Mouse (Mus musculus) forebrain, embryonic 11.5 days (tissue): ENCODE results near the gene Ndufa8. TPM values are rescaled to one million over a fixed set of nuclear protein-coding genes. Genes with fewer than 3 reads are reported as not detected.
A peak's percentile ranks its signal among the peaks of the same experiment; 100 is the strongest.

Source experiments
- ATAC-seq: fragments of 200-750 bp; cut with Nextera tagmentation; replicated peaks from 2 replicates; pipeline ENCODE4 v1.8.0; 2017; ENCODE audit warnings: moderate TSS enrichment; ENCODE audit not compliant: low FRiP score
- DNase-seq: peaks from one replicate; pipeline ENCODE4 v3.0.0-alpha.2; 2017; ENCODE audit warnings: low spot score
- H3K27ac ChIP-seq: fragments of 300-500 bp; sonication (generic); 2 replicates; pipeline ENCODE4 v1.5.1; 2014; ENCODE audit warnings: low read depth, low read length
- H3K27me3 ChIP-seq: fragments of 300-500 bp; sonication (generic); 2 replicates; pipeline ENCODE4 v1.6.1; 2014; ENCODE audit warnings: mild to moderate bottlenecking, low read length, mixed read lengths; ENCODE audit not compliant: control insufficient read depth, insufficient read depth
- H3K36me3 ChIP-seq: fragments of 300-500 bp; sonication (generic); 2 replicates; pipeline ENCODE4 v1.6.1; 2014; ENCODE audit warnings: mild to moderate bottlenecking, low read length, moderate library complexity, mixed read lengths; ENCODE audit not compliant: control insufficient read depth, insufficient read depth
- H3K4me1 ChIP-seq: fragments of 300-500 bp; sonication (generic); replicated peaks from 2 replicates; pipeline ENCODE4 v1.6.1; 2014; ENCODE audit warnings: low read length, mixed read lengths; ENCODE audit not compliant: control insufficient read depth, insufficient read depth
- H3K4me2 ChIP-seq: fragments of 300-500 bp; sonication (generic); 2 replicates; pipeline ENCODE4 v1.6.1; 2014; ENCODE audit warnings: low read depth, mild to moderate bottlenecking, low read length, moderate library complexity, mixed read lengths; ENCODE audit not compliant: severe bottlenecking
- H3K4me3 ChIP-seq: fragments of 300-500 bp; sonication (generic); 2 replicates; pipeline ENCODE4 v1.5.1; 2014; ENCODE audit warnings: low read depth, low read length
- H3K9ac ChIP-seq: fragments of 300-500 bp; sonication (generic); 2 replicates; pipeline ENCODE4 v1.6.1; 2014; ENCODE audit warnings: low read length
- H3K9me3 ChIP-seq: fragments of 300-500 bp; sonication (generic); 2 replicates; pipeline ENCODE4 v1.6.1; 2016; ENCODE audit warnings: low read length, mixed read lengths; ENCODE audit not compliant: control insufficient read depth
- WGBS: fragments of 180-500 bp; shearing (Covaris S2); extraction: QIAGEN DNeasy Blood & Tissue Kit; methylation state at CpG from one replicate; pipeline ENCODE4 v1.1.7; 2014; 5-methylcytosine and 5-hydroxymethylcytosine counted together
- polyA plus RNA-seq: library from polyadenylated mRNA; unstranded; fragments of >200 nt; fragmentation: Nextera tagmentation; extraction: Ambion mirVana; gene quantifications from 2 replicates; pipeline ENCODE4 v1.2.1, GENCODE M21; 2014

Gene Ndufa8
- polyA plus RNA-seq, 1 experiment from 2014 or later = 177 TPM

DNA sequence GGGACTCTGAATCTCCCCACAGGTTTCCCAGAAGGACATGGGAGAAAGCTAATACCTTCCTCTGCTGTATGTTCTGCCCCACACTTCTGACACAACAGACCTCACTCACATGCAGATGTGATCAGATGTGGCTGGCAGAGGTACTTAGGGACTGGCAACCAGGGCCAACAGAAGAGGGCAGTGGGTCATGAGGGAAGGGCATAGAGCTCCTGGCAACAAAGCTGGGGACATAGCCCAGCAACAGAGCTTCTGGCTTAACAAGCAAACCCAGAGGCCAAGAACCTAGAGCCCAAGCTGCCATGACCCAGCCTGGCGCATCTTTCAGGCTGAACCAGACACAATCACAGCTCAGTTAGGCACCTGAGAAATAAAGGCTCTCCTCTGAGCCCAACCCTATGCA lies 35.8 kb upstream of the Ndufa8 start:
- Histone ChIP-seq H3K9me3 (no peaks in the 10 kb centered on the region), H3K27me3 (peaks cover 15% of the 10 kb centered on the region), H3K4me3 (no peak overlapping the region), H3K36me3 (no peaks in the 10 kb centered on the region), H3K27ac (no peak overlapping the region), H3K9ac (no peak overlapping the region), H3K4me1 (no peaks in the 10 kb centered on the region), H3K4me2 (no peak overlapping the region)
- no peak for DNase-seq
- WGBS = 94% methylated on average over 1 of the region's 1 CpGs
- ATAC-seq = no peak

DNA sequence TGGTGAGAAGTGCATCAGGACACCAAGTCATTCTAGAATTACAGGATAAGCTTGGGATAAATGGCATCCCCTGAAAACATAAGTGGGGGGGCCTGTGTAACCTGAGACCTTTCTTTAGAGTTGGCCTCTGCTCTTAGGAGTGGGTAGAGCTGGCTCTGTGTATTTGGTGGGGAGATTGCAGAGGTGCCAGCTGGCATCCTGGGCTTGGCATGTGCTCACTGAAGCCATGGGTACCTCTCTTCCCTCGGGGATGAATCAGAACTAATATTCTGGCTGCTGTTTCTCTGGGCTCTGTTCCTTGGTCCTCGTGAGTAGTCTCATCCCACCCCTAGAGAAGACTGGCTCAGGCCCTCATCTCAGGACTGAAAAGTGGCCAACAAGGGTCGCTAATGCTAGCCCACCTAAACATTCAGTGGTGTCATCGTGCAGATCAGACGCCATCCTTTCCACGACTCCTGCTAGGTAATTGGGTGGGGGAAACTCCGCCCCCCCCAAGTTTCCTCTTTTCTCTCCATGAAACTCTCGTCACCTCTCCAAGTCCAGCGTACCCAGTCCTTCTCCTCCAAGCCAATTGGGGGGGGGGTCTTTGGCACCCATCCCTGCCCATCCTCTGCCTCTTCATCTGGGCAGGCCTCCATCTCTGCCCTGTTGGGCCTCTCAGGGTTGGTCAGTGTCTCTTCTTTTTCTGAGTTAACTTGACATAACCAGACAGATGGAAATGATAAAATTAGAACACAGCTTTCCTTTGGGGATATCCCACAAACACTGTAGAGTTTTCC lies 33.8 kb upstream of the Ndufa8 start:
- H3K4me2 ChIP-seq = no peak overlapping the region
- H3K27me3 ChIP-seq = peaks cover 5% of the 10 kb centered on the region
- no peaks in the 10 kb centered on the region for H3K4me1 ChIP-seq
- no peak overlapping the region for H3K4me3 ChIP-seq
- no peaks in the 10 kb centered on the region for H3K9me3 ChIP-seq
- no peak overlapping the region for H3K9ac ChIP-seq
- DNase-seq (no peak), ATAC-seq (no peak)
- no peaks in the 10 kb centered on the region for H3K36me3 ChIP-seq
- 80% methylated on average over 9 of the region's 9 CpGs for WGBS
- H3K27ac ChIP-seq = no peak overlapping the region

DNA sequence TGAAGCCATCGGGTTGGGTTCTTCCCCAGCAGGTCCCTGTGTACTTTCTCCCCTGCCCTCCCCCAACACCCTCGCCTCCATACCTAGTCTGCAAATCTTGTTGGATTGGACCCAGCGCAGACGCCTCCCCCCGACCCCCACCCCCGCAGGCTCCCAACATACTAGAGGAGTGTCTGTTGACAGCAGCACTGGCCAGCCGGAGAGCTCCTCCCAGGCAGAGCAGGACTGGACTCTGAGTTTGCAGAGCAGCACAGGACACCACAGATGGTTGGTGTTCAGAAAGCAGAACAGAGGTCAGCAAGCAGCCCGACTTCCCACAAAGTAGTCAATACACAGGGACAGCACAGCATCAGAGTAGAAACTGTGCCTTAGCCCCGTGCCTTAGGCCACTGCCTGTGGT lies 32.2 kb upstream of the Ndufa8 start:
- H3K9ac ChIP-seq = no peak overlapping the region
- H3K4me1 ChIP-seq = peaks cover 2% of the 10 kb centered on the region; the same call in 1 of the 2 replicates
- no peaks in the 10 kb centered on the region for H3K9me3 ChIP-seq
- ATAC-seq (no peak), DNase-seq (no peak)
- no peak overlapping the region for H3K27ac ChIP-seq
- no peak overlapping the region for H3K4me2 ChIP-seq
- peaks cover 2% of the 10 kb centered on the region; the same call in 1 of the 2 replicates for H3K27me3 ChIP-seq
- WGBS = 37% methylated on average over 9 of the region's 9 CpGs
- no peaks in the 10 kb centered on the region for H3K36me3 ChIP-seq
- H3K4me3 ChIP-seq = no peak overlapping the region

DNA sequence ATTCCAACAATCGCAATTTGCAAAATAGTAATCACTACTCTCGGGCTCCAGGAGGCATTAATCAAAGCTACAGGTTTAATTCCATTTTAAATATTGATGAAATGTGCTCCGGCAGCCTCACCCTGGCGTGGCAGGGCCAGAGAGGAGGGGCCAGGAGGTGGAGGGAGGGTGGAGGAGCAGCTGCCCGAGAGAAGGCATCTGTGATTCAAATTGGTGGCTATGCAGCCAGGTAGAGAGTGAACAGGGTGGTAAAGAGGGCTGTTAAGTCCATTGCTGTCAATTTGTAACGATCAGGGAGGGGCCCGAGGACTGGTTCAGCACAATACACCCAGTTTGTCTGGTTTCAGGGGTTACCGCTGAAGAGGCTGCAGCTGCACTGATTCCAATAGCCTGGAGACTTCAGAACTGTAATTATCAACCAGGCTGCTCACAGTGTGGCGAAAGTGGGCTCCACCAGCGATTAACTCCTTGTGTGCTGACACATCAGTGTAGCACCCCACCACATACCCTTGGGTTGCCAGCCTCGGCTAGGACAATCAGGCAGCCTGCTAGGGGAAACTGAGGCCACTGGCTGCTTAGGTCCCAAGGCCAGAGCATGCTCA lies 28.1 kb upstream of the Ndufa8 start:
- 21% methylated on average over 11 of the region's 11 CpGs for WGBS
- no peak overlapping the region for H3K9ac ChIP-seq

DNA sequence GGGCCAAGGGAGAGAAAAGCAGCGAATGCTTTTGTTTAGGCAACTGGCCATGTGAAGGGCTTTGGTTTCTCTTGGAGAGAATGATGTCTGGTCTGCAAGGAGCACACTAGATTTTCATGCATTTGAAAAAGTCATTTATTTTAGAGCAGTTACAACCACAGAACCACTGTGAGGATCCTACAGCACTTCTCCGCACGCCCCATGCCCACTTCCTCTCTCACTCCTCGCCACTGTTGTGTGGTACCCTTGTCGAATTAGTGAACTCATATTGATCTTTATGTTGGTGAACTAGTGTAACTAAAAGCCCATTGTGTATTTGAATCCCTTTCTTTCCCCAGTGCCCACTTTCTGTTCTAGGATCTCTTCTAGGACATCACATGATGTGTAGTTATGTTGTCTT lies 26.0 kb upstream of the Ndufa8 start:
- no peaks in the 10 kb centered on the region for H3K9me3 ChIP-seq

More for the DNA sequence above, 28.1 kb upstream of the Ndufa8 start:
- Histone ChIP-seq H3K4me3 (no peak overlapping the region), H3K4me2 (no peak overlapping the region), H3K9me3 (no peaks in the 10 kb centered on the region), H3K4me1 (peaks cover 2% of the 10 kb centered on the region; the same call in 1 of the 2 replicates), H3K36me3 (no peaks in the 10 kb centered on the region), H3K27me3 (no peaks in the 10 kb centered on the region), H3K27ac (no peak overlapping the region)
- DNase-seq = no peak
- peak; percentile 73 for ATAC-seq

DNA sequence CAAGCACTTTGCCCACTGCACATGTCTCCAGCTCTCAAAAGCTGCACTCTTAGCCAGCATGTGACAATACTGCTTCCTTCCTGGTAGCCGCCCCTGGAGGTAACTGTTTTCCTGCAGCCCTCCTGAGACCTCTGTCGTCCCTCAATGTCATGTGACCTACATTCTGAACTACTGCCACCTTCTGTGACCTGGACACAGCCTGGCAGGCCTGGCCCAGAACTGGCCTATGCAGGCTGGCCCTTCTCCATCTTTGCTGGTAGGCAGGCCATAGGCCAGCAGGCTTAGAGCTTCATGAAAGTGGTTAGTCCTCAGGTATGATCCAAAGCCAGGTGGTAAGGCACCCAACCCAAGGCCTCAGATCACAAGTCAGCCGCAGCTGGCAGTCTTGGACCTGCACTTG lies 24.6 kb upstream of the Ndufa8 start:
- Histone ChIP-seq H3K36me3 (no peaks in the 10 kb centered on the region), H3K9me3 (no peaks in the 10 kb centered on the region), H3K4me2 (no peak overlapping the region), H3K27ac (no peak overlapping the region), H3K27me3 (no peaks in the 10 kb centered on the region), H3K9ac (no peak overlapping the region), H3K4me1 (peaks cover 2% of the 10 kb centered on the region; the same call in 1 of the 2 replicates), H3K4me3 (no peak overlapping the region)
- ATAC-seq (no peak), DNase-seq (no peak)
- whole genome bisulfite sequencing = 59% methylated on average over 3 of the region's 3 CpGs

More for the DNA sequence above, 26.0 kb upstream of the Ndufa8 start:
- no peak overlapping the region for H3K9ac ChIP-seq
- no peaks in the 10 kb centered on the region for H3K27me3 ChIP-seq
- DNase-seq (no peak), ATAC-seq (no peak)
- no peaks in the 10 kb centered on the region for H3K36me3 ChIP-seq
- 84% methylated on average over 5 of the region's 5 CpGs for WGBS
- H3K4me3 ChIP-seq = no peak overlapping the region
- H3K4me1 ChIP-seq = peaks cover 2% of the 10 kb centered on the region; the same call in 1 of the 2 replicates
- H3K4me2 ChIP-seq = no peak overlapping the region
- no peak overlapping the region for H3K27ac ChIP-seq

DNA sequence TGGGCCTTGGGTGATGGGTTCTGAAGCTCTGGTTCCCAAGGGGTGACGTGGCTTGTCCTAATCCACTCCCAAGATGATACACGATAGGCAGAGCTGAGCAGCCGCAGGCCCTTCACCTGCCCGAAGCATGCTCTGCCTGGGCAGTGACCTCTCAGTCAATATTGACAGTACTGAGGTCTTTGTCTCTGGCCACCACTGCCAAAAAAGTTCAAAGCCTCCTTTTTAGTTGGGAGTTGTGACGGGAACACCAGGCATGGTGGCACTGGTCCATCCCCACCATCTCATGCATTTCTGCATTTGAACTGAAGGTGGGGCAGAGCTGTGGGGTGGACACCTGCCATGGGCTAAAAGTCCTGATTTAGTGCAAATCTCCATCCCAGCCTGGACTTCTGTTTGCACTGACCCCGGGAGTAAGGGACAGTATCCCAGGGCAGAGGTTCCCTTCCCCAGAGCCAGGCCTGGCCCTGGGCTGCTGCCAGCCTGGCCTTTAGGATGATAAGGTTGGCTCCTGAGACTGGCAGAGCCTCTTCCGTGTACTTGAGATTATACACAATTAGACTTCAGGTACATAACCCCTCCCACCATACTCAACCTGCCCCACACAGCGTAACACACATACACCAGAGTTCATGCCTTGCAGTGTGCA lies 22.6 kb upstream of the Ndufa8 start:
- 83% methylated on average over 8 of the region's 8 CpGs for WGBS
- no peaks in the 10 kb centered on the region for H3K4me1 ChIP-seq

DNA sequence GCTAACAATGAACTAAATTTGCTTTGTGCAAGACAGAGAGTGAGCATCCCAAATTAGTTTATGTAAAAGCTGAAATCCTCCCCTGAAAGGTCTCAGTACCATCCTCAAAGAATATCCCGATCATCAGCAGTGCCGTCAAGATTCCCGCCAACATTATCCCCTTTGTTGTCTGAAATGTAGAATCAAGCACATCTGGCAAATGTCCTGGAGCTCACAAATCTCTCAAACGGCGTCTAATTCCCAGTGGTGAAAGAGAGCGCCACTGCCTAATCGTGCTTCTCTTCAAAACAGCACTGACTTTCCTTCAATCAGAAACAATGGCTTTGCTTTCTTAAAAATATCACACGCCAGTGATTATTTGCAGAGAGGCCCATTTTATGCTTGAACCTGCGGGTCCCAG lies 17.9 kb upstream of the Ndufa8 start:
- Histone ChIP-seq H3K9me3 (no peaks in the 10 kb centered on the region), H3K27me3 (no peaks in the 10 kb centered on the region), H3K27ac (no peak overlapping the region), H3K9ac (no peak overlapping the region), H3K4me1 (no peaks in the 10 kb centered on the region), H3K36me3 (no peaks in the 10 kb centered on the region), H3K4me2 (no peak overlapping the region), H3K4me3 (no peak overlapping the region)
- 60% methylated on average over 9 of the region's 9 CpGs for WGBS
- DNase-seq (no peak), ATAC-seq (no peak)

More for the DNA sequence above, 22.6 kb upstream of the Ndufa8 start:
- DNase-seq (no peak), ATAC-seq (no peak)
- Histone ChIP-seq H3K9ac (no peak overlapping the region), H3K9me3 (no peaks in the 10 kb centered on the region), H3K4me2 (no peak overlapping the region), H3K27ac (no peak overlapping the region), H3K36me3 (no peaks in the 10 kb centered on the region), H3K27me3 (no peaks in the 10 kb centered on the region), H3K4me3 (no peak overlapping the region)
